Mouse (Mus musculus) heart, embryonic 10.5 days (tissue): ENCODE data around the gene Vsig10l. TPM values are rescaled to one million over a fixed set of nuclear protein-coding genes. Genes with fewer than 3 reads are reported as not detected.
A peak's percentile ranks its signal among the peaks of the same experiment; 100 is the strongest.

Experiments
- DNase-seq: peaks from one replicate; pipeline ENCODE4 v3.0.0-alpha.2; 2017; ENCODE audit warnings: low spot score
- H3K27ac ChIP-seq: fragments of 300-500 bp; sonication (generic); 2 replicates; pipeline ENCODE4 v1.5.1; 2016; ENCODE audit warnings: mild to moderate bottlenecking
- H3K27me3 ChIP-seq: fragments of 300-500 bp; sonication (generic); 2 replicates; pipeline ENCODE4 v1.6.1; 2016; ENCODE audit warnings: mild to moderate bottlenecking; ENCODE audit not compliant: poor library complexity, insufficient read depth, severe bottlenecking
- H3K36me3 ChIP-seq: fragments of 300-500 bp; sonication (generic); 2 replicates; pipeline ENCODE4 v1.6.1; 2016; ENCODE audit warnings: mild to moderate bottlenecking, moderate library complexity
- H3K4me1 ChIP-seq: fragments of 300-500 bp; sonication (generic); 2 replicates; pipeline ENCODE4 v1.6.1; 2016; ENCODE audit warnings: mild to moderate bottlenecking
- H3K4me3 ChIP-seq: fragments of 300-500 bp; sonication (generic); 2 replicates; pipeline ENCODE4 v1.5.1; 2016; ENCODE audit warnings: mild to moderate bottlenecking, moderate library complexity
- H3K9me3 ChIP-seq: fragments of 300-500 bp; sonication (generic); 2 replicates; pipeline ENCODE4 v1.6.1; 2016; ENCODE audit warnings: mild to moderate bottlenecking, moderate library complexity
- WGBS: fragments of 180-500 bp; shearing (Covaris S2); methylation state at CpG from one replicate; pipeline ENCODE4 v1.1.7; 2016; 5-methylcytosine and 5-hydroxymethylcytosine counted together
- polyA plus RNA-seq: library from polyadenylated mRNA; unstranded; fragments of >200 nt; fragmentation: Nextera tagmentation; extraction: Ambion mirVana; gene quantifications from 2 replicates; pipeline ENCODE4 v1.2.1, GENCODE M21; 2016

Vsig10l gene
- polyA plus RNA-seq, 1 experiment from 2014 or later: 1.5 TPM

DNA sequence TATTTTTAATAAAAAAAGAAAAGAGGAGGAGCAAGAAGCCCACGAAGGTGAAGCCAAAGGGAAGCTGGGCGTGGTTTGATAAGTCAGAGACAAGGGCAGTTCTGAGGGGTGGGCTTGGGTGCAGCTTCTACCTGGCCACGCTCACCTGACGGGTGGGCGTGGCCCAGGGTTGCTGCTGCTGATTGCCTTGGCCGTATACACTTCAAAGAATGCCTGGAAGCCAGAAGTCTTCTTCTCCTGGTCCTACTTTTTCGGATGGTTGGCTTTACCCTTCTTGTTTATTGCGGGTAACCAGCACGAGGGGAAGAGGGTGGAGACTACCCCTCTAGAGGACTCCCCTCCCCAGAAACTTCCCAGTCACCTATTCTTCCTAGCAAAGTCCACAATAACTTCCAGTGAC, 20.3 kb upstream of the Vsig10l start:
- Histone ChIP-seq H3K27ac (peak overlapping the region; percentile 94), H3K4me3 (peak overlapping the region; percentile 69), H3K9me3 (no peaks in the 10 kb centered on the region), H3K36me3 (0 out of 2 replicates have a peak, but pooled peaks cover 3% of the 10 kb centered on the region), H3K4me1 (peaks cover 20% of the 10 kb centered on the region), H3K27me3 (0 out of 2 replicates have a peak, but pooled peaks cover 3% of the 10 kb centered on the region)
- peak; percentile 63 for DNase-seq
- WGBS: 13% methylated on average over 9 of the region's 9 CpGs

DNA sequence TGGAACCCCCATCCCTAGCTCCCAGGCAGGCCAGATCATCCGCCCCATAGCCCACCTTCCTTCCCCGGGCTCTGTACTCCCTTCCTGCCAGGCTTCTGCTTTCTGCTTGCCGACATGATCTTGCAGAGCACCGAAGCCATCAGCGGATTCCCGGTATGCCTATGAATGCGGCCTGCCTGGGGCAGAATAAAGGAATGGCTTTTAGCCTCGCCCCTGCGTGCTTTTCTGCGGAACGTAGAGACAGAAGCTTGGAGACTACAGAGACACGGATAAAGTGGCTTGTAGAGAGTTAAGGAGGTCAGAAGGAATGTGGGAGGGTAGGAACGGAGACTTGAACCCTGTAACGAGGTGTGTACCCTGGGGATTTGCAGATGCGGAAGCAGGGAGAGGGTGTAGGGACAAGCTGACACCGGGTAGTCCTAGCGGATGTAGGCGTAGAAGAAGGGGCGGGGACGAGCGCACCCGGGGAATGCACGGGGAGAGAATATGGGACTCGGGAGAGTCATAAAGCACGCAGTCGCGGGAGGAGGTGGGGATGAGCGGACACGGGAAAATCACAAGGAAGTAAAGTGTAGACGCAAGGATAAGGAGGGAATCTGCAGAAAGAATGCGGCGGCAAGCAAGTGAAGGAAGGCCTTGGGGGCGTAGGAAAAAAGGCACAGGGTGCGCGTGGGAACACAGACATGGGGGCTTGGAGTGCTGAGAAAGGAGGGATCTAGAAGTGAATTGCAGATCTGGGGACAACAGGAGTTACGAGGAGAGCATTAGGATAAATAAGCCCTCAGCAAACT, 19.6 kb upstream of the Vsig10l start:
- peak; percentile 91 for DNase-seq
- Histone ChIP-seq H3K27me3 (0 out of 2 replicates have a peak, but pooled peaks cover 3% of the 10 kb centered on the region), H3K4me3 (peak overlapping the region; percentile 69), H3K27ac (peak overlapping the region; percentile 94), H3K9me3 (no peaks in the 10 kb centered on the region), H3K36me3 (peaks cover 7% of the 10 kb centered on the region; the same call in 1 of the 2 replicates), H3K4me1 (peaks cover 27% of the 10 kb centered on the region)
- under 1% methylated on average over 36 of the region's 36 CpGs for WGBS

DNA sequence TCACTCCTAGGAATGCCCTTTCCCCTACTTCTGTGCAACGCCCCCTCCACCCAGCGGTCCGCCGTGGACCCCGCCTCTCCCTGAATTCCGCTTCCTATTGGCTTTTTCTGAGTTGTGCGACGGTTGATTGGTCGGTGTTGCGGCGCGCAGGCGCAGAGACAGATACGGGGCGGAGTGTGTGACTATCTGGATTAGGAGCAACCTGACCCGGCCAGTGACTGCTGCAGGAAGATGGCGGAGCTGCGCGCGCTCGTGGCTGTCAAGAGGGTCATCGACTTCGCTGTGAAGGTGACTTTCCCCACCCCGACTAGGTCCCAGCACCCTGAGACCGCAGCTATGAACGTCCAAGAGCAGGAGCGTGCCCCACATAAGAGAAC, 19.0 kb upstream of the Vsig10l start, which contains the start of the genes Etfb and Gm45233:
Etfb (plus strand) TSS at position 167 of the 377 bp plus-strand sequence.
Gm45233 (plus strand) TSS at position 212 of the 377 bp plus-strand sequence.
- 0 out of 2 replicates have a peak, but pooled peaks cover 3% of the 10 kb centered on the region for H3K27me3 ChIP-seq
- peaks cover 28% of the 10 kb centered on the region for H3K4me1 ChIP-seq
- under 1% methylated on average over 27 of the region's 27 CpGs for WGBS
- peak within 1 kb of the TSS; percentile 69 for H3K4me3 ChIP-seq
- H3K9me3 ChIP-seq: no peaks in the 10 kb centered on the region
- H3K27ac ChIP-seq: peak within 1 kb of the TSS; percentile 94
- DNase-seq: peak; percentile 99
- peaks cover 7% of the 10 kb centered on the region; the same call in 1 of the 2 replicates for H3K36me3 ChIP-seq

DNA sequence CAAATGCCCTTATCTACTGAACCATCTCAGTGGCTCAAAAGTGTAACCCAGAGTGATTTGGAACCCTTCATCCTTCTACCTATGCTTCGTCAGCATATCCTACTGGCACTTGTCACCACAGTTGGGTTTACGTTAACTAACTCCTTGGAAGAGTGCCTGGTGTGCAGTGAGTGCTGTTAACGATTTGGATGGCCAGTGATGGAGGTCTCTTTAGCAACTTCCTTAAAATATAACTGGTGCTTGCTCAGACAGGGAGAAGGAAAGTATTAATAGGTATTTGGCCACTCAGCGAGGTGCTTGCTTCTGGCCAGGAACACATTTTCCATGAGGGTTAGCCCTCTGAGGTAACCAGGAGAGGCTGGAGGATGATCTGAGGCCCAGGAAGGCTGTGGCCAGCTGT, 15.2 kb upstream of the Vsig10l start:
- Histone ChIP-seq H3K36me3 (peaks cover 27% of the 10 kb centered on the region), H3K4me3 (no peak overlapping the region), H3K27ac (no peak overlapping the region), H3K27me3 (no peaks in the 10 kb centered on the region), H3K9me3 (no peaks in the 10 kb centered on the region), H3K4me1 (peaks cover 26% of the 10 kb centered on the region)
- 80% methylated on average over 4 of the region's 4 CpGs for WGBS
- DNase-seq: no peak

DNA sequence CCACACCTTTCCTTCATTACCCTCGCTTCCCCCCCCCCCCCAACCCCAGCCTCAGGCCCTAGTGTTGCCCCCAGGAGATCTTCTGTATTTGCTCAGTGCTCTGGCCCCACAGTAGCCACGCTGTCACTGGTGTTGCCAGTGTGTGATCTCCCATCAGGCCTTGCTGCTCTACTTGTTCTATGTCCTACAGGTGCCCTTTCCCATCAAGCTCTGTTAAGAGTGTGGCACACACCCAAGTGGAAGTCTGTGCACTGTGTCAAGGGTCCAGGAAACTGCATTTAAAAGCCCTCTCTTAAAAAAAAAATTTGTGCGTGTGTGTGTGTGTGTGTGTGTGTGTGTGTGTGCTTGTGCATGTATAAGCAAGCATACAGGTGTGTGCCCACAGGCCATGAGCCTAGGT, 14.7 kb upstream of the Vsig10l start:
- H3K4me3 ChIP-seq: no peak overlapping the region
- no peak overlapping the region for H3K27ac ChIP-seq
- no peaks in the 10 kb centered on the region for H3K27me3 ChIP-seq
- H3K9me3 ChIP-seq: no peaks in the 10 kb centered on the region
- no peak for DNase-seq
- peaks cover 31% of the 10 kb centered on the region for H3K36me3 ChIP-seq
- 87% methylated on average over 3 of the region's 3 CpGs for WGBS
- H3K4me1 ChIP-seq: peaks cover 24% of the 10 kb centered on the region

DNA sequence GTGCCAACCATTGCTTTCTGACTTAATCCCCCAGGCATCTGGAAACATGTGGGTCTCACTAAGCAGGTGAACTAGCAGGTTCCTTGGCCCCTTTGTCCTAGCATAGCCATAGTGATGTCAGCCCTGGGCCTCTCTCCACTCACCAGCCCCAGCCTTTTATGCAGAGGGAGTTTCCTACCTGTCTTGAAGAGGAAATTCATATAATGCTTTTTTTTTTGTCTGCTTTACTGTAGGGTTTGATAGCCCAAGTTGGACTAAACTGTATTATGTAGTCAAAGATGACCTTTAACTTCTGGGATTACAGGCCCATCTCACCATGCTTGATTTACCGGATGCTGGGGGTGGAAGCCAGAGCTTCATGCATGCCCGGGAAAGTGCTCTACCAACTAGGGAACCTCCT, 13.1 kb upstream of the Vsig10l start:
- no peak for DNase-seq
- 95% methylated on average over 2 of the region's 2 CpGs for WGBS
- H3K4me3 ChIP-seq: no peak overlapping the region
- peaks cover 47% of the 10 kb centered on the region for H3K36me3 ChIP-seq
- H3K9me3 ChIP-seq: no peaks in the 10 kb centered on the region
- H3K27ac ChIP-seq: no peak overlapping the region
- H3K4me1 ChIP-seq: peaks cover 17% of the 10 kb centered on the region
- H3K27me3 ChIP-seq: no peaks in the 10 kb centered on the region

DNA sequence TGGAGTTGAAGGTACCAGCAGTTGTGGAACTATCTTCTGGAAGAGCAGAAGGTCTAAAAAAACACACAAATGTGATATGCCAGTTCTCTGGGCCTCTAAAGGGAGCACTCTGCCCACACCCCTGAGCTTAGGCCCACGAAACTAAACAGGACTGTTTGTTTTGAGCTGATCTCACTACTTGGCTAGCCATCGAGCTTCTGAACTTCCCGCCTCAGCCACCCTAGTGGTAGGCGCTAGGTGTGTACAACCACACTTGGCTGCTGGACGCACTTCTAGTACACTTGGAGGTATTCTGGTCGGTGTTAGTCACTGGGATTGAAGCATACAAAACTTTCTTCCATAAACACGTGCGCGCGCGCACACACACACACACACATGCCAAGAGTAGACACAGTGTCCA, 11.2 kb upstream of the Vsig10l start:
- no peaks in the 10 kb centered on the region for H3K9me3 ChIP-seq
- DNase-seq: no peak
- peaks cover 63% of the 10 kb centered on the region for H3K36me3 ChIP-seq
- H3K4me1 ChIP-seq: peaks cover 13% of the 10 kb centered on the region
- H3K4me3 ChIP-seq: no peak overlapping the region
- no peak overlapping the region for H3K27ac ChIP-seq
- H3K27me3 ChIP-seq: no peaks in the 10 kb centered on the region
- WGBS: 97% methylated on average over 11 of the region's 11 CpGs

DNA sequence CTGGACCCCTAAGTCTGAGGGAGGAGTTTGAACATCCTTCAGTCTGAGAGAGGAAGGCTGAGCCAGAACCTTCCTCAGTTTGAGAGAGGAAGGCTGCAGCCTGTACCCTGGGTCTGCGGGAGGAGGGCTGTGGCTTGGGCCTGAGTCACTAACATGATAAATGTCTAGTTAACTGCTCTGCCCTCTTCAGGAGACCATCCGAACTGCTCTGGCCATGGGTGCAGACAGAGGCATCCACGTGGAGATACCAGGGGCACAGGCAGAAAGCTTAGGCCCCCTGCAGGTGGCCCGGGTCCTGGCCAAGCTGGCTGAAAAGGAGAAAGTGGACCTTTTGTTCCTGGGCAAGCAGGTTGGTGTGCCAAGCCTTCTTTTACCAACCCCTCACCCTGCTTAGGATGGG, 10.3 kb upstream of the Vsig10l start:
- Histone ChIP-seq H3K4me3 (no peak overlapping the region), H3K9me3 (no peaks in the 10 kb centered on the region), H3K36me3 (peaks cover 72% of the 10 kb centered on the region), H3K27ac (no peak overlapping the region), H3K27me3 (no peaks in the 10 kb centered on the region), H3K4me1 (peaks cover 13% of the 10 kb centered on the region)
- DNase-seq: no peak
- WGBS: 43% methylated on average over 4 of the region's 4 CpGs

DNA sequence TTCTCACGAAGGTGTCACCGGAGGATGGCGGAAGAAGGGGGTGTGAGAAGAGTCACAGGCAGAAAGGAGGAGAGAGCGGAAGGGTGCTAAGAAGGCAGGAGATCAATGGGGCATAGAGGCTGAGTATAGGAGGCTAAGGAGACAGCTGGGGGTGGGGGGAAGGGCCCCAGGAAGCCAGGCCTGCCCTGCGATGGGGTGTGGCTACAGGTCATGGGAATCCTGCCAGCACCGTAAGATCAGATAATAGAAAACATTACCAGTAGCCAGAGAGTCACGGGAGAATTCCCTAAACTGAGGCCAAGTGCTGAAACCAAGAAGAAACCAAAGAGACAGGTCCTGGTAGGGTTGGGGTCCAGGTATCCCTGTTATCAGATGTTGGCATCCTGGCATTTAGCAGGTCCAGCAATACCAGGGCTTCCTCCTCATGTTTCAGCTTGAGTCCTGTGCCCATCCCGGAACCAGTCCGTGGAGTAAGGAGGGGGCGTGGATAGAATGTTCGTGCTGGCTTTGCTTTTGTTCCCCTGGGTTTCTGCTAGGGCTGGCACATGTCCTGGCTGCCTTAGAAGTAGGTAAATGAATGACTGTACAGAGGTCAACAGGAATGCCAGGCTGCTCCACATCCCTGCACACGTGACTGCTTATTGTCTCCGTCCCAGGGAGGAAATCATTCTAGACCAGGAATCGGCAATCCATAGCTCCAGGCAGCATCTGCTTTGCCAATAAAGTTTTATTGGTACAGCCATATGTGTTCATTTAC, 9.2 kb upstream of the Vsig10l start:
- 91% methylated on average over 14 of the region's 14 CpGs for WGBS
- Histone ChIP-seq H3K4me3 (no peak overlapping the region), H3K36me3 (peaks cover 73% of the 10 kb centered on the region), H3K9me3 (no peaks in the 10 kb centered on the region), H3K4me1 (0 out of 2 replicates have a peak, but pooled peaks cover 4% of the 10 kb centered on the region), H3K27me3 (no peaks in the 10 kb centered on the region), H3K27ac (no peak overlapping the region)
- DNase-seq: no peak

DNA sequence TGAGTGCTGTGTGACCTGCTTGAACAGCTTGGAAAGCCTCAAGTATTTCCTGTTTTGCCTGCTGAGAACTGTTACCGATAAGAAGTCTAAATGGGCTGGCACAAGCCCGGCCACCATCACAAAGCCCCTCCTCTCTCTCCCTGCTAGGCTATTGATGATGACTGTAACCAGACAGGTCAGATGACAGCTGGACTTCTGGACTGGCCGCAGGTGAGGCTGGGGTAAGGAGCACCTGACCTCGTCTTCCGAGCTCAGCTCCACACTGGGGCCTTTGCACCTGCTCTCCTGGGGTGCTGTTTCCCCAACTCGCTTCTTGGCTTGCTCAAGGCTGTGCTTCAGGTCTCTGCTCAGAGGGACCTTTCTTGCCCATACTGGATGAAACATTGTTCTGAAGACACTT, 8.6 kb upstream of the Vsig10l start:
- DNase-seq: no peak
- peaks cover 73% of the 10 kb centered on the region for H3K36me3 ChIP-seq
- no peak overlapping the region for H3K4me3 ChIP-seq
- no peak overlapping the region for H3K27ac ChIP-seq
- 77% methylated on average over 6 of the region's 6 CpGs for WGBS
- no peaks in the 10 kb centered on the region for H3K27me3 ChIP-seq
- 0 out of 2 replicates have a peak, but pooled peaks cover 2% of the 10 kb centered on the region for H3K4me1 ChIP-seq
- no peaks in the 10 kb centered on the region for H3K9me3 ChIP-seq

DNA sequence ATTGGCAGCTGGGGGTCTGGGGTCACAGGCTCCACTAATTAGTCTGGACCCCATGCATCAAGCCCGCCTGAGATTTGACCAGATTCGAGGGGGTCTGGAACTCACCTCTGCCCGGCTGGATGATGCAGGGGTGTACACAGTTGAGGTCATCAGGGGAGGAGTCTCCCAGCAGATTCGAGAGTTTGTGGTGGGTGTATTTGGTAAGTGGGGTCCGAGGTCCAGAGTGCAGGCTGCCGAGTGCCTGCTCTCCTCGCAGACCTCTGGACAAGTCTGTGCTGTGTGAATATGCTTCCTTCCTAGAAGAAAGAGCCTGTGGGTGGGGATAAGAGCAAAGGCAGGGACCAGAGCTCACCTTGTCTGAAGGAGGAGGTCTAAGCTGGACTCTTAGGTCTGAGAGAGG, 1.0 kb downstream of the Vsig10l start:
- no peak overlapping the region for H3K27ac ChIP-seq
- no peak overlapping the region for H3K4me3 ChIP-seq
- H3K27me3 ChIP-seq: peaks cover 41% of the 10 kb centered on the region
- DNase-seq: no peak
- peaks cover 19% of the 10 kb centered on the region for H3K4me1 ChIP-seq
- no peaks in the 10 kb centered on the region for H3K9me3 ChIP-seq
- WGBS: 79% methylated on average over 7 of the region's 7 CpGs
- H3K36me3 ChIP-seq: no peaks in the 10 kb centered on the region

DNA sequence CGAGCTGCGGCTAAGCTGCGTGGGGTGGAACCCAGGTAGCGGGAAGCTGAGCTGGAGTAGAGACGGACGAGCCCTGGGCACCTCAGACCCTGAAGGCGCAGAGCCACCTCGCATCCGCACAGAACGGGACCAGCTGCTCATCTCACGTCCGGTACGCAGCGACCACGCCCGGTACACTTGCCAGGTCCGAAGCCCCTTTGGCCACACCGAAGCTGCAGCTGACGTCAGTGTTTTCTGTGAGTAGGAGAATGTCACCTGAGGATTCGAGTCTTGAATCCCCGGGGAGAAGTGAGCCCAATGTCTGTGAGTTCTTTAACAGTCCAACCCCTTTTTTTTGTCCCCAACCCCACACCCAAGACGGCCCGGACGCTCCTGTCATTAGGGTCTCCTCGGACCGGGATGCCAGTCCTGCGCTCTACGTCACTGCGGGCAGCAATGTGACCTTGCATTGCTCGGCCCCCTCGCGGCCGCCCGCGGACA, 2.0 kb downstream of the Vsig10l start:
- 9% methylated on average over 35 of the region's 35 CpGs for WGBS
- no peak for DNase-seq
- Histone ChIP-seq H3K4me3 (peak overlapping the region; percentile 59), H3K27me3 (peaks cover 41% of the 10 kb centered on the region), H3K27ac (peak overlapping the region; percentile 79), H3K4me1 (peaks cover 19% of the 10 kb centered on the region), H3K36me3 (no peaks in the 10 kb centered on the region), H3K9me3 (no peaks in the 10 kb centered on the region)
